Mouse (Mus musculus): ENCODE data around the gene Mettl26.

DNA sequence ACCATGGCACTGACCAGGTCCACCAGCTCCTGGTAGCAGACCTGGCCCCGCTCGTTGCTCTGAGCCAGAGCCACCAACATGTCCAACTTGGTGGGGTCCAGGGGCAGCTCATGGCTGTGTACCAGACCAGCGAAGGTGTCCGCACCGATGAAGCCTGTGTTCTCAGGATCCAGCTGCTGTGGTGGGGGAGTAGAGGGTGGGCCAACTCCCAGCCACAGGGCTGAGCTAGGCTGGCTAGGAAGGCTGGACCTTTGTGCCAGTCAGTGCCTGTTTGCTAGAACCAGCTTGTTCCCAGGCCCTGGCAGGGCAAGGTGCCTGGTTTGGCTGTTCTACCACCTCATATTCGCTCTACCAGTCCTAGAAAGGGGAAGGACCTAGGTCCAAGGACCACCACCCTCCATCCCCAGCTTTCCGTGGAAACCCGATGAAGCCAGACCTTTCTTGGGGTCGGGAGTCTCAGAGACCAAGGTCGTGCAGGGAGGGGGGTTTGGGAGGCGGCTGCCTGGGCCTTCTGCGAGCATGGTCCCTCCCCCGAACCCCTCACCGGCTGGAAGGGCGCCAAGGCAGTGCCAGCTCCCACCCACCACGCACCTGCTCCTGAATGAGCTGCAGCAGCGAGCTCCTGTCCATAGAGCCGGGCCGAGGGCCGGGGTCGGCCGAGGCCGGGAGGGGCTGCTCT is 38.3 kb upstream of the Mettl26 start:
- no peak for TF ChIP-seq CTCF (IDR thresholded peaks at IDR 0.05)
- no peak for TF ChIP-seq EP300 (IDR thresholded peaks at IDR 0.05)

All from lung, postnatal 0 days (tissue).